10 mouse cellular contexts compared by ENCODE assay signal in genomic region chr5:113179451-113179842, GRCm38 (mm10). TPM values are rescaled to one million over a fixed set of nuclear protein-coding genes. Genes with fewer than 3 reads are reported as not detected.
A peak's percentile ranks its signal among the peaks of the same experiment; 100 is the strongest.
DNase-seq lines count a peak whose midpoint lies in the region; ATAC-seq and TF ChIP-seq lines count a peak whose summit lies in the region.
"Had no signal": no experiment of that assay in that cellular context is flagged by ENCODE, and none has a peak within 500 bp of the region (broad histone marks: within the 10 kb centered on the region; RNA-seq: fewer than 3 reads in every experiment).

No protein-coding gene starts in this region.

- H3K9me3 ChIP-seq in lung, embryonic 14.5 days (ENCODE audit: low read depth, low read length): no peaks in the 10 kb centered on the region
- H3K9me3 ChIP-seq in forebrain, embryonic 10.5 days: no peaks in the 10 kb centered on the region
- H3K9me3 ChIP-seq in limb, embryonic 10.5 days (replicated peaks): no peaks in the 10 kb centered on the region
- no peaks in the 10 kb centered on the region for H3K9me3 ChIP-seq in neural tube, embryonic 15.5 days (replicated peaks)

- no peaks in the 10 kb centered on the region for H3K36me3 ChIP-seq in lung, embryonic 14.5 days (ENCODE audit: insufficient read depth)
- H3K36me3 ChIP-seq in forebrain, embryonic 10.5 days (replicated peaks): peaks cover 29% of the 10 kb centered on the region
- no peaks in the 10 kb centered on the region for H3K36me3 ChIP-seq in limb, embryonic 10.5 days
- H3K36me3 ChIP-seq in neural tube, embryonic 15.5 days: no peaks in the 10 kb centered on the region

- peak overlapping the region; percentile 42 for H3K9ac ChIP-seq in lung, embryonic 14.5 days
- H3K9ac ChIP-seq in neural tube, embryonic 15.5 days (replicated peaks): no peak overlapping the region

- DNase-seq in lung, embryonic 14.5 days: no peak
- DNase-seq in lung, postnatal 25 days (ENCODE audit: low spot score): no peak
- no peak for DNase-seq in forebrain, embryonic 10.5 days (ENCODE audit: extremely low spot score, low spot score)
- DNase-seq in limb, embryonic 10.5 days (ENCODE audit: low spot score): no peak
- no peak for DNase-seq in right cerebral cortex, postnatal 14 days

- H3K4me2 ChIP-seq in lung, embryonic 14.5 days: peak overlapping the region; percentile 58
- H3K4me2 ChIP-seq in neural tube, embryonic 15.5 days: peak overlapping the region; percentile 59

- peak overlapping the region; percentile 93; the same call in 1 of the 2 replicates for H3K27ac ChIP-seq in lung, embryonic 14.5 days (ENCODE audit: low read depth)
- H3K27ac ChIP-seq in forebrain, embryonic 10.5 days: peak overlapping the region; percentile 88
- H3K27ac ChIP-seq in limb, embryonic 10.5 days: peak overlapping the region; percentile 91
- peak overlapping the region; percentile 80 for H3K27ac ChIP-seq in neural tube, embryonic 15.5 days (replicated peaks)

- H3K27me3 ChIP-seq in lung, embryonic 14.5 days (ENCODE audit: insufficient read depth, low read length): no peaks in the 10 kb centered on the region
- H3K27me3 ChIP-seq in forebrain, embryonic 10.5 days (ENCODE audit: poor library complexity, severe bottlenecking): no peaks in the 10 kb centered on the region
- H3K27me3 ChIP-seq in limb, embryonic 10.5 days (ENCODE audit: low read depth, poor library complexity, severe bottlenecking): no peaks in the 10 kb centered on the region
- no peaks in the 10 kb centered on the region for H3K27me3 ChIP-seq in neural tube, embryonic 15.5 days (replicated peaks)
- H3K27me3 ChIP-seq: Patski had no signal

- peak overlapping the region; percentile 26 for H3K4me3 ChIP-seq in lung, embryonic 14.5 days (ENCODE audit: low read depth, low read length)
- peak overlapping the region; percentile 45 for H3K4me3 ChIP-seq in forebrain, embryonic 10.5 days
- H3K4me3 ChIP-seq in limb, embryonic 10.5 days: peak overlapping the region; percentile 51
- H3K4me3 ChIP-seq in neural tube, embryonic 15.5 days (replicated peaks): peak overlapping the region; percentile 31

- WGBS in lung, embryonic 14.5 days: 7% methylated on average over 5 of the region's 9 CpGs
- WGBS in forebrain, embryonic 10.5 days: 9% methylated on average over 9 of the region's 9 CpGs
- 5% methylated on average over 9 of the region's 9 CpGs for WGBS in limb, embryonic 10.5 days
- WGBS in neural tube, embryonic 15.5 days: 7% methylated on average over 8 of the region's 9 CpGs

- ATAC-seq in lung, embryonic 14.5 days (ENCODE audit: insufficient read depth): no peak
- ATAC-seq in neural tube, embryonic 15.5 days (ENCODE audit: low FRiP score): no peak; the same call in 1 of the 2 replicates
- ATAC-seq in megakaryocyte, adult 5-6 weeks (ENCODE audit: poor library complexity, severe bottlenecking): no peak
- no peak for ATAC-seq in megakaryocyte progenitor cell, adult 5-6 weeks (replicated peaks; ENCODE audit: poor library complexity)

- no peaks in the 10 kb centered on the region; the same call in 1 of the 2 replicates for H3K4me1 ChIP-seq in lung, embryonic 14.5 days (ENCODE audit: insufficient read depth)
- peaks cover 27% of the 10 kb centered on the region for H3K4me1 ChIP-seq in forebrain, embryonic 10.5 days
- H3K4me1 ChIP-seq in limb, embryonic 10.5 days: peaks cover 46% of the 10 kb centered on the region
- H3K4me1 ChIP-seq in neural tube, embryonic 15.5 days: peaks cover 14% of the 10 kb centered on the region

- no peak for TF ChIP-seq CTCF in lung, embryonic 14.5 days (IDR thresholded peaks at IDR 0.05; ENCODE audit: low read depth)

RNA-seq across cellular contexts. Expression of gene 2900026A02Rik, which starts 41.6 kb away (rescaled TPM):
- 6.9 TPM in 2 replicates for polyA plus RNA-seq in lung, embryonic 14.5 days (2014; fragmentation: Nextera tagmentation; extraction: Ambion mirVana)
- polyA plus RNA-seq in forebrain, embryonic 10.5 days (2016; fragmentation: Nextera tagmentation; extraction: Ambion mirVana): 4.4 and 4.5 TPM in 2 replicates
- polyA plus RNA-seq in limb, embryonic 10.5 days (2016; fragmentation: Nextera tagmentation; extraction: Ambion mirVana): 2.5 and 2.9 TPM in 2 replicates
- polyA plus RNA-seq in neural tube, embryonic 15.5 days (2015; fragmentation: Nextera tagmentation; extraction: Ambion mirVana): 3.0 and 5.5 TPM in 2 replicates
- total RNA-seq in megakaryocyte, adult 5-6 weeks (2015): 0.11 and 0.30 TPM in 2 replicates
- 0.29 and 0.45 TPM in 2 replicates for total RNA-seq in megakaryocyte, adult 5-6 weeks (2017)
- total RNA-seq in megakaryocyte progenitor cell, adult 5-6 weeks (2015): 1.6 and 2.7 TPM in 2 replicates
- 1.3 and 2.0 TPM in 2 replicates for total RNA-seq in megakaryocyte progenitor cell, adult 5-6 weeks (2017)

RNA-seq across cellular contexts. Expression of gene Tmem211, which starts 47.3 kb away (rescaled TPM):
- not detected in 2 replicates for polyA plus RNA-seq in lung, embryonic 14.5 days (2014; fragmentation: Nextera tagmentation; extraction: Ambion mirVana)
- polyA plus RNA-seq in forebrain, embryonic 10.5 days (2016; fragmentation: Nextera tagmentation; extraction: Ambion mirVana): 0.22 and 0.67 TPM in 2 replicates
- polyA plus RNA-seq in limb, embryonic 10.5 days (2016; fragmentation: Nextera tagmentation; extraction: Ambion mirVana): not detected in 2 replicates
- not detected in 2 replicates for polyA plus RNA-seq in neural tube, embryonic 15.5 days (2015; fragmentation: Nextera tagmentation; extraction: Ambion mirVana)
- total RNA-seq in megakaryocyte, adult 5-6 weeks (2015): not detected in 2 replicates
- total RNA-seq in megakaryocyte, adult 5-6 weeks (2017): not detected in 2 replicates
- not detected in 2 replicates for total RNA-seq in megakaryocyte progenitor cell, adult 5-6 weeks (2015)
- total RNA-seq in megakaryocyte progenitor cell, adult 5-6 weeks (2017): not detected in 2 replicates
- total RNA-seq: left cerebral cortex, adult 8-10 months had no signal
- polyA plus RNA-seq: Patski had no signal
